Mouse (Mus musculus) midbrain, embryonic 16.5 days (tissue): ENCODE data around the gene Lamtor5. TPM values are rescaled to one million over a fixed set of nuclear protein-coding genes. Genes with fewer than 3 reads are reported as not detected.
"Not testable (repeated sequence)": the region's sequence is repeated elsewhere in the genome, so short reads cannot be mapped to it uniquely, and the experiment has no call there.

ENCODE experiments used
- ATAC-seq: fragments of 200-750 bp; cut with Nextera tagmentation; 2 replicates; pipeline ENCODE4 v1.8.0; 2017; ENCODE audit warnings: moderate TSS enrichment
- H3K27ac ChIP-seq: fragments of 300-500 bp; sonication (generic); 2 replicates; pipeline ENCODE4 v1.5.1; 2014; ENCODE audit warnings: mild to moderate bottlenecking, low read length, mixed read lengths
- H3K27me3 ChIP-seq: fragments of 300-500 bp; sonication (generic); 2 replicates; pipeline ENCODE4 v1.6.1; 2014; ENCODE audit warnings: low read depth, low read length, mixed read lengths; ENCODE audit not compliant: control insufficient read depth, insufficient read depth
- H3K36me3 ChIP-seq: fragments of 300-500 bp; sonication (generic); 2 replicates; pipeline ENCODE4 v1.6.1; 2014; ENCODE audit warnings: mild to moderate bottlenecking, low read length, moderate library complexity, mixed read lengths; ENCODE audit not compliant: control insufficient read depth, insufficient read depth
- H3K4me1 ChIP-seq: fragments of 300-500 bp; sonication (generic); 2 replicates; pipeline ENCODE4 v1.6.1; 2014; ENCODE audit warnings: mild to moderate bottlenecking, low read length, mixed read lengths; ENCODE audit not compliant: control insufficient read depth, insufficient read depth
- H3K4me2 ChIP-seq: fragments of 300-500 bp; sonication (generic); 2 replicates; pipeline ENCODE4 v1.6.1; 2014; ENCODE audit warnings: mild to moderate bottlenecking, low read length, mixed read lengths
- H3K4me3 ChIP-seq: fragments of 300-500 bp; sonication (generic); 2 replicates; pipeline ENCODE4 v1.5.1; 2014; ENCODE audit warnings: low read depth, mild to moderate bottlenecking, low read length, moderate library complexity, mixed read lengths
- H3K9ac ChIP-seq: fragments of 300-500 bp; sonication (generic); 2 replicates; pipeline ENCODE4 v1.6.1; 2014; ENCODE audit warnings: low read depth, low read length, mixed read lengths
- H3K9me3 ChIP-seq: fragments of 300-500 bp; sonication (generic); replicated peaks from 2 replicates; pipeline ENCODE4 v1.6.1; 2014; ENCODE audit warnings: mild to moderate bottlenecking, low read length, mixed read lengths; ENCODE audit not compliant: control insufficient read depth, poor library complexity, severe bottlenecking
- WGBS: fragments of 180-500 bp; shearing (Covaris S2); extraction: QIAGEN DNeasy Blood & Tissue Kit; methylation state at CpG from one replicate; pipeline ENCODE4 v1.1.7; 2014; 5-methylcytosine and 5-hydroxymethylcytosine counted together
- polyA plus RNA-seq: library from polyadenylated mRNA; unstranded; fragments of >200 nt; fragmentation: Nextera tagmentation; extraction: Ambion mirVana; gene quantifications from 2 replicates; pipeline ENCODE4 v1.2.1, GENCODE M21; 2015

The Lamtor5 gene
- polyA plus RNA-seq, 1 experiment from 2014 or later = 178 TPM

DNA sequence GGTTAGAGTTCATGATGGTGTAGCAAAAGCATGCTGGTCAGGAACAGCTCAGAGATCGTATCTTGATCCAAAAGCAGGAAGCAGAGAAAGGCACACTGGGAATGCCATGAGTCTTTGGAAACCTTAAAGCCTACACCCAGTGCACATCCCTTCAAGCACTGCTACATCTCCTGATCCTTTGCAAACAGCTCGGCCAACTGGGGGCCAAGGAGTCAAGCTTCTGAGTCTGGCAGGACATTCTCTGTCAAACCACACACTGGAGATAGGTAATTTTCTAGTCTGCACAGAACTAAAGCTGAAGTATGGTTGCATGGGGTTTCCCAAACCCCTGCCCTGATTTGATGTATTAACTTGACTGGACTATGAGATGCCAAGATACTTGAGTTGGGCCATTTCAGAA lies 7.5 kb downstream of the Lamtor5 start:
- H3K4me1 ChIP-seq = no peaks in the 10 kb centered on the region
- H3K4me2 ChIP-seq = no peak overlapping the region
- H3K27me3 ChIP-seq = no peaks in the 10 kb centered on the region
- peaks cover 9% of the 10 kb centered on the region for H3K36me3 ChIP-seq
- WGBS = 96% methylated on average over 2 of the region's 2 CpGs
- no peak overlapping the region for H3K4me3 ChIP-seq
- no peaks in the 10 kb centered on the region for H3K9me3 ChIP-seq
- no peak overlapping the region for H3K9ac ChIP-seq
- no peak for ATAC-seq
- no peak overlapping the region for H3K27ac ChIP-seq

DNA sequence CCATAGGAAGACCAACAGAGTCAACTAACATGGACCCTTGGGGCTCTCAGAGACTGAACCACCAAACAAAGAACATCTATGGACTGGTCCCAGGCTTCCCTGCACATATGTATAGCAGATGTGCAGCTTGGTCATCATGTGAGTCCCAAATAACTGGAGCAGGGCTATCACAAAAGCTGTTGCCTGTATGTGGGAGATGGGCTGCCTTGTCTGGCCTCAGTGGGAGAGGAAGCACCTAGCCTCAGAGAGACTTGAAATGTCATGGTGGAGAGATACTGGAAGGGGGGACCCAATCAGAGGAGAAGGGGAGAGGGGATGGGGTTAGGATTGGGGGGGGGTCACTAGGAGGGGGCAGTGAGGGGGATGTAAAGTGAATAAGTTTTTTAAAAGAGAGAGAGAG lies 8.7 kb downstream of the Lamtor5 start:
- Histone ChIP-seq H3K27ac (no peak overlapping the region), H3K9me3 (no peaks in the 10 kb centered on the region), H3K36me3 (peaks cover 5% of the 10 kb centered on the region), H3K4me3 (no peak overlapping the region), H3K4me1 (no peaks in the 10 kb centered on the region), H3K27me3 (no peaks in the 10 kb centered on the region), H3K9ac (no peak overlapping the region), H3K4me2 (no peak overlapping the region)
- no peak for ATAC-seq

- WGBS = 35% methylated on average over 9 of the region's 9 CpGs
- no peaks in the 10 kb centered on the region for H3K9me3 ChIP-seq
- no peak within 1 kb of the TSS for H3K4me2 ChIP-seq
- no peaks in the 10 kb centered on the region for H3K4me1 ChIP-seq
- no peak within 1 kb of the TSS for H3K27ac ChIP-seq
- H3K9ac ChIP-seq = no peak within 1 kb of the TSS
- no peaks in the 10 kb centered on the region for H3K27me3 ChIP-seq
- no peak within 1 kb of the TSS for H3K4me3 ChIP-seq
- no peak for ATAC-seq
- no peaks in the 10 kb centered on the region for H3K36me3 ChIP-seq
Measured at GRCm38 (mm10) chr3:107290764-107291381, 12.2 kb downstream of the Lamtor5 start, which contains the start of gene Slc16a4. Gene Slc16a4, plus strand, starts transcription at chr3:107291230.

- H3K36me3 ChIP-seq = no peaks in the 10 kb centered on the region
- H3K9me3 ChIP-seq = no peaks in the 10 kb centered on the region
- no peak overlapping the region for H3K27ac ChIP-seq
- no peak overlapping the region for H3K9ac ChIP-seq
- WGBS = 87% methylated on average over 5 of the region's 5 CpGs
- H3K4me3 ChIP-seq = no peak overlapping the region
- H3K4me2 ChIP-seq = no peak overlapping the region
- no peaks in the 10 kb centered on the region for H3K4me1 ChIP-seq
- no peaks in the 10 kb centered on the region for H3K27me3 ChIP-seq
- no peak for ATAC-seq
Measured at GRCm38 (mm10) chr3:107295672-107296360, 17.2 kb downstream of the Lamtor5 start.

GRCm38 (mm10) chr3:107296917-107297316 lies 18.3 kb downstream of the Lamtor5 start:
- H3K4me1 ChIP-seq, H3K4me2 ChIP-seq, H3K27ac ChIP-seq, H3K9ac ChIP-seq, H3K36me3 ChIP-seq, H3K27me3 ChIP-seq, H3K4me3 ChIP-seq, H3K9me3 ChIP-seq, ATAC-seq: not testable (repeated sequence)
- WGBS = 73% methylated on average over 4 of the region's 4 CpGs

DNA sequence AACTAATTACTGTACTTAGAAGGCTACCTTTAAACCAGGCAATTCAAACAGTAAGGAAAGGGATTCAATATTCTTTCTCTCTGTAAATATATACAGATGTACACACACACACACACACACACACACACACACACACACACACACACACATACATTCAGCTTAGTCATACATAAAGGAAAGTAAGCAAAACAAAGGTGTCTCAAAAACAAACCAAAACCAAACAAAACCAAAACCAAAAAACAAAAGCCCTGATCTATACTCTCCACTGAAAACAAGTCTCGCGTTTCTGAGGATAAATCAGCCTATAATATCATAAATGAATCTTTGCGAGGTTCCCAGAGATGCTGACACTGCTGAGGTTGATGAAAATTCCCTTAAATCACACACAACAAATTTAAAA lies 38.7 kb downstream of the Lamtor5 start:
- ATAC-seq = no peak

DNA sequence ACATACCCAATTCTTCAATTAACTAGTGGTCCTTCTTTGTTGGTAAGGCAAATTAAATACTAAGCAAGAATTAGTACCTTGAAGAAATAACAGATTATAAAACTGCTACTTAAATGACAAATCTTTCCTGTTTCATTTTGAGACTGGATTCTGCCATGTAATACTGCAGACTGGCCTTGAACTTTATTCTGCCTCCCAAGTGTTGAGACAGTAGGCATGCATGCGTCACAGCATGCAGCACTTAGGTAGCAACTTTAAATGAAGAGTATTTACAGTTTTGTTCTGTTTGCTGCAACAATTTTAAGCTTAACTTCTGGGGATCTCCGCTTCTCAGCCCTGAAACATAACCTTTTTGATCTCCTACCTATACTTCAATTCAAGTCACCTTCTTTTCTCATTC lies 42.5 kb downstream of the Lamtor5 start:
- Histone ChIP-seq H3K9ac (no peak overlapping the region), H3K9me3 (no peaks in the 10 kb centered on the region), H3K27me3 (no peaks in the 10 kb centered on the region), H3K4me3 (no peak overlapping the region), H3K27ac (no peak overlapping the region), H3K4me1 (peaks cover 27% of the 10 kb centered on the region), H3K4me2 (no peak overlapping the region), H3K36me3 (no peaks in the 10 kb centered on the region)
- WGBS = 92% methylated on average over 2 of the region's 2 CpGs
- no peak for ATAC-seq

More for the DNA sequence above, 38.7 kb downstream of the Lamtor5 start:
- Histone ChIP-seq H3K4me3 (no peak overlapping the region), H3K27ac (no peak overlapping the region), H3K4me1 (peaks cover 13% of the 10 kb centered on the region), H3K9me3 (no peaks in the 10 kb centered on the region), H3K9ac (no peak overlapping the region), H3K4me2 (no peak overlapping the region), H3K36me3 (no peaks in the 10 kb centered on the region), H3K27me3 (no peaks in the 10 kb centered on the region)
- WGBS = 92% methylated on average over 3 of the region's 3 CpGs

GRCm38 (mm10) chr3:107321776-107322175 lies 43.1 kb downstream of the Lamtor5 start:
- peaks cover 27% of the 10 kb centered on the region for H3K4me1 ChIP-seq
- H3K4me3 ChIP-seq = no peak overlapping the region
- no peaks in the 10 kb centered on the region for H3K36me3 ChIP-seq
- H3K4me2 ChIP-seq = no peak overlapping the region
- H3K9me3 ChIP-seq = no peaks in the 10 kb centered on the region
- H3K9ac ChIP-seq = no peak overlapping the region
- no peaks in the 10 kb centered on the region for H3K27me3 ChIP-seq
- ATAC-seq = no peak
- H3K27ac ChIP-seq = no peak overlapping the region

GRCm38 (mm10) chr3:107326442-107326841 lies 47.8 kb downstream of the Lamtor5 start:
- Histone ChIP-seq H3K4me1 (peaks cover 41% of the 10 kb centered on the region), H3K4me3 (no peak overlapping the region), H3K9me3 (no peaks in the 10 kb centered on the region), H3K27ac (no peak overlapping the region), H3K36me3 (0 out of 2 replicates have a peak, but pooled peaks cover 3% of the 10 kb centered on the region), H3K9ac (no peak overlapping the region), H3K4me2 (no peak overlapping the region), H3K27me3 (no peaks in the 10 kb centered on the region)
- 97% methylated on average over 1 of the region's 1 CpGs for WGBS
- ATAC-seq = no peak
